Mouse (Mus musculus): ENCODE results near the gene Psmb2.

DNA sequence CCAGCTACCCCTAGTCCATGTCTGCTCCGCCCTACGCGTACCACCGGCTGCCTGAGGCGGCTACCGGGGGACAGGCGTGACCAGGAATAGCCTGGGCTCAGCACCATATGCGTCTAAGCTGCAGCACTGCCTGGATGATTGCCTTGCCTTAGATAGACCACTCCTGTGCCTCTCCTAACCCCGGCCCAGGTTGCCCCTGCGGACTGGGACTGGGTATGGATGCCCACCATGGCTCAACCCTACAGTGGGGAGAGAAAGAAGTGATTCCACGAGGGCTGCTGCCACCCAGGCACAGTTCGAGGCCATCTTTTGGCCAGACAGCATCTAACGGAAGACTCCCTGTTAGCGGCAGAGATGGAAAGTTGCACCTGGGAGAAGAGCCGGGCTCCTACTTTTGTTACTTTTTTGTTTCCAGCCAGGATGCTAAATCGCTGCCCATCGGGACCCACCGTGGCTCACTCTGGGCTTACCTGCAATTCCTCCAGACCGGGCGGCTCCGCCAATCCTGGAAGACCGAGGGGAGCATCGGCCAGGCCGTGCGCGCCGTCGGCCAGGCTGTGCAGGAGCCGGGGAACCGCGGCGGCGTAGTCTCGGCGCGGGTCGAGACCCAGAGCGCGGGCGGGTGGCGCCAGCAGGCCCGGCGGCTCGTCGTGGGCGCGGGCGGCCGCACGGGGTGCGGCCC, 57.4 kb downstream of the Psmb2 start:
- TF ChIP-seq SRF (IDR thresholded peaks at IDR 0.05; ENCODE audit: control insufficient read depth, insufficient read length, low read depth): no peak
- no peak for TF ChIP-seq E2F4 (IDR thresholded peaks at IDR 0.05; ENCODE audit: insufficient read depth)
- no peak for TF ChIP-seq POLR2A (IDR thresholded peaks at IDR 0.05; ENCODE audit: insufficient read length, low read depth)
- TF ChIP-seq POLR2AphosphoS2 (IDR thresholded peaks at IDR 0.05; ENCODE audit: insufficient read length, low read depth): no peak
- TF ChIP-seq REST (IDR thresholded peaks at IDR 0.05; ENCODE audit: insufficient read depth, insufficient read length): no peak
- TF ChIP-seq MAX (IDR thresholded peaks at IDR 0.05; ENCODE audit: low read depth): no peak
- no peak for TF ChIP-seq USF1 (IDR thresholded peaks at IDR 0.05; ENCODE audit: low read depth)
- no peak for TF ChIP-seq TCF12 (IDR thresholded peaks at IDR 0.05; ENCODE audit: insufficient read depth, poor library complexity, severe bottlenecking)
- TF ChIP-seq MYOG (IDR thresholded peaks at IDR 0.05; ENCODE audit: control insufficient read depth in 1 of 3, insufficient read depth in 1 of 3, insufficient read length in 2 of 3, low read depth in 2 of 3): no peak
- no peak for TF ChIP-seq TCF3 (IDR thresholded peaks at IDR 0.05; ENCODE audit: insufficient read length, low read depth)
- TF ChIP-seq MYOD1 (IDR thresholded peaks at IDR 0.05; ENCODE audit: control insufficient read depth in 1 of 3, insufficient read length in 2 of 3, low read depth in 2 of 3): no peak
